Mouse (Mus musculus): Measurements from ENCODE around the gene Mzf1.

DNA sequence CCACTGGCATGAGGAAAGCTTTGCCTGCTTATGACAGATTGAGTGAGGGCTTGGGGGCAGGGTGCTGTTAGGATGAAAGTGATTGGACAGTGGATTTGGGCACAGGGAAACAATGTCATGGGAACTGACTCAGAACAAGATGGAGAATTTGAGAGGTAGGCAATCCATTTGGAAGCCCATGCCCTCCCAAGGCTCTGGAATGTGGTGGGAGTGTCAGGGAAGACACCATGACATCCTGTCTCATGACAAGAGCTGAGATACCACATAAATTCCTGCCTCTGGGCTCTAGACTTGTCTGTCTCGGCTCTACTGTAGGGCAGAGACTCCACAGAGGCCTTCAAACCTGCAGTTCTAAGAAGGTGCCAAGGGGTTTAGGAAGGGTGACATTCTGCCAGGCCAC is 13.3 kb downstream of the Mzf1 start:
- TF ChIP-seq CTCF (IDR thresholded peaks at IDR 0.05; ENCODE audit: control insufficient read depth, insufficient read depth, insufficient replicate concordance, low read depth, low read length) (no peak), POLR2A (IDR thresholded peaks at IDR 0.05; ENCODE audit: control insufficient read depth, low read depth, low read length) (no peak)
